Mouse (Mus musculus): ENCODE results near the gene Tmem9b. TPM values are rescaled to one million over a fixed set of nuclear protein-coding genes. Genes with fewer than 3 reads are reported as not detected.

Gene Tmem9b
- polyA plus RNA-seq, 1 experiment from 2014 or later: 21.4 TPM

DNA sequence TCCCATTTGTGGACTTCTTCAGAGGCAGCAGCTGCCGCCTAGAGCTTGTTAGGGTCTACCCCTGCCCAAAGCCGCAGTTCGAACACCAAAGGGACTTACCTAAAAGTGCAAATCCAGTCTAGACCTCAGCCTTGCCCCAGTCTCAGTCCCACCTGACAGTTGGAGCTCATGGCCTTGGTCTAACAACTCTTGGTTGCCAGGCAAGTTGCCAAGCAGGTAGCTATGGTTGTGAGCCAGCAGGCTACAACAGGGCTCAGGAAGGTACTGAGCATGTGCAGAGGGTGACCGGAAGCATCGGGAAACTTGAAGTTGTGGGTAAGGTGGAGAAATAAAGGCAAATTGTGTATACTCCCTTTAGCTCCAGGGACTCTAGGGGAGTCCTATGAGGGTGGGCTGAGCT lies 29.0 kb downstream of the Tmem9b start, which contains the start of gene BC051019:
TSS of gene BC051019 (minus strand) at position 154 of the 400 bp plus-strand sequence.
- Histone ChIP-seq H3K4me3 (ENCODE audit: low read depth, low read length) (no peak within 1 kb of the TSS), H3K36me3 (ENCODE audit: control insufficient read depth, insufficient read depth, low read length) (no peaks in the 10 kb centered on the region), H3K9me3 (ENCODE audit: control insufficient read depth, low read length) (no peaks in the 10 kb centered on the region), H3K4me2 (ENCODE audit: low read depth, severe bottlenecking) (no peak within 1 kb of the TSS), H3K9ac (ENCODE audit: low read length) (no peak within 1 kb of the TSS), H3K4me1 (ENCODE audit: control insufficient read depth, insufficient read depth, low read length) (no peaks in the 10 kb centered on the region), H3K27ac (replicated peaks; ENCODE audit: low read depth, low read length) (no peak within 1 kb of the TSS), H3K27me3 (ENCODE audit: control insufficient read depth, insufficient read depth, low read length) (no peaks in the 10 kb centered on the region)
- no peak for ATAC-seq (ENCODE audit: insufficient number of reproducible peaks, low FRiP score, low TSS enrichment, low read depth)
- WGBS: 91% methylated on average over 5 of the region's 5 CpGs
- no peak for DNase-seq (ENCODE audit: low spot score)

DNA sequence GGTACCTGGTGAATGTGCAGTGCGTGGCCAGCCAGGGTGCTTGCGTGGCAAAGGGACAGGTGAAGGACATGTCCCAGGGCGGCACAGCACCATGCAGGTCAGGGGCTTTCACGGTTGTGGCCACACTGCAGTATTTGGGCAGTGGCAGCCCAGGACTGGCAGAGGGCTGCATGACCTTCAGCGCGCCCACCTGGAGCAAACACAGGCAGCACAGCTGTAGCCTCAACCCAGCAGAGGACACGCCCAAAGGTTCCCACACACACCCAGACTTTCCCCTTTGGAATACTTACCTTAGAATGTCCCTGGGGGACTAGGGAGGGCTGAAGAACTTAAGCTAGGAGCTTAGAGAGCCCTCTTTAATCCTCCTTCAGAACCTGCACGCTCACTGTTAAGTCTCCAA lies 29.6 kb downstream of the Tmem9b start:
- ATAC-seq (ENCODE audit: insufficient number of reproducible peaks, low FRiP score, low TSS enrichment, low read depth): no peak

DNA sequence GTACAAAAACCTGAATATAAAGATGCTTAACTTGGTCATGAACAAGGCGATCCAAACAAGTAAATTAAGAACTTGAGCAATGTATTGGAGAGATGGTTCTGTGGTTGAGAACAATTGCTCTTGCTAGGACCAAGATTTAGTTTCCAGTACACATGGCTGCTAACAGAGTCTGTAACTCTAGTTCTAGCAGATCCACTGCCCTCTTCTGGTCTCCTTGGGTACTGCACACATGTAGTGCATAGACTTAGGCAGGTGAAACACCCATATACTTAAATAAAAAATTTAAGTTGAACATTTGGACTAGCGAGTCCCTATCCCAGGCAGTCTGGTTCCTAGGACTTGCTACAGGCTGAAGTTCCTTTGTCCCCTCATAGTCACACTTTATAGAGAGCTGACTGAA lies 30.1 kb downstream of the Tmem9b start:
- H3K27ac ChIP-seq (replicated peaks; ENCODE audit: low read depth, low read length): no peak overlapping the region
- no peak overlapping the region for H3K4me3 ChIP-seq (ENCODE audit: low read depth, low read length)
- WGBS: 91% methylated on average over 2 of the region's 2 CpGs
- H3K27me3 ChIP-seq (ENCODE audit: control insufficient read depth, insufficient read depth, low read length): no peaks in the 10 kb centered on the region
- no peak overlapping the region for H3K9ac ChIP-seq (ENCODE audit: low read length)
- peak; percentile 41 for DNase-seq (ENCODE audit: low spot score)
- no peaks in the 10 kb centered on the region for H3K36me3 ChIP-seq (ENCODE audit: control insufficient read depth, insufficient read depth, low read length)
- H3K4me2 ChIP-seq (ENCODE audit: low read depth, severe bottlenecking): no peak overlapping the region
- H3K9me3 ChIP-seq (ENCODE audit: control insufficient read depth, low read length): no peaks in the 10 kb centered on the region
- ATAC-seq (ENCODE audit: insufficient number of reproducible peaks, low FRiP score, low TSS enrichment, low read depth): no peak
- no peaks in the 10 kb centered on the region for H3K4me1 ChIP-seq (ENCODE audit: control insufficient read depth, insufficient read depth, low read length)

More for the DNA sequence above, 29.6 kb downstream of the Tmem9b start:
- Histone ChIP-seq H3K9me3 (ENCODE audit: control insufficient read depth, low read length) (no peaks in the 10 kb centered on the region), H3K4me2 (ENCODE audit: low read depth, severe bottlenecking) (no peak overlapping the region), H3K36me3 (ENCODE audit: control insufficient read depth, insufficient read depth, low read length) (no peaks in the 10 kb centered on the region), H3K4me1 (ENCODE audit: control insufficient read depth, insufficient read depth, low read length) (no peaks in the 10 kb centered on the region), H3K27ac (replicated peaks; ENCODE audit: low read depth, low read length) (no peak overlapping the region), H3K9ac (ENCODE audit: low read length) (no peak overlapping the region), H3K27me3 (ENCODE audit: control insufficient read depth, insufficient read depth, low read length) (no peaks in the 10 kb centered on the region), H3K4me3 (ENCODE audit: low read depth, low read length) (no peak overlapping the region)
- DNase-seq (ENCODE audit: low spot score): no peak
- WGBS: 92% methylated on average over 8 of the region's 8 CpGs

DNA sequence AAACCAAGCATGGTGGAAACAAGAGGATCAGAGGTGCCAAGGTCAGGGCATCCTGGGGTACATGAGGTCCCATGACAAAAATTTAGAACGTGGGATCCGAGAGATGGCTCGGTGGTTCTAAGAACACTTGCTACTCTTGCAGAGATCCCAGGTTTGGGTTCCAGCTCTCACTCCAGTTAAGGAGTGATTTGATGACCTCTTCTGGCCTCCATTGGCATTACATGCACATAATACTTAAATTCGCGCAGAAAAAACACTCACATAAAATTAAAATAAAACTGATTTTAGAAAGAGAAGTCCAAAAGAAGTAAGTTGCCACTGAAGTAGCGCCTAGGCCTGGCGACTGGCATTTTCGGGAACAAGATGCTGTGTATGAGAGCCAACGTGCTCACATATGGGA lies 33.4 kb downstream of the Tmem9b start:
- H3K4me2 ChIP-seq (ENCODE audit: low read depth, severe bottlenecking): no peak overlapping the region
- no peak overlapping the region for H3K9ac ChIP-seq (ENCODE audit: low read length)
- no peak overlapping the region for H3K27ac ChIP-seq (replicated peaks; ENCODE audit: low read depth, low read length)
- WGBS: 66% methylated on average over 9 of the region's 9 CpGs
- DNase-seq (ENCODE audit: low spot score) (peak; percentile 42), ATAC-seq (ENCODE audit: insufficient number of reproducible peaks, low FRiP score, low TSS enrichment, low read depth) (no peak)
- no peaks in the 10 kb centered on the region for H3K4me1 ChIP-seq (ENCODE audit: control insufficient read depth, insufficient read depth, low read length)
- H3K9me3 ChIP-seq (ENCODE audit: control insufficient read depth, low read length): no peaks in the 10 kb centered on the region
- H3K27me3 ChIP-seq (ENCODE audit: control insufficient read depth, insufficient read depth, low read length): no peaks in the 10 kb centered on the region
- no peak overlapping the region for H3K4me3 ChIP-seq (ENCODE audit: low read depth, low read length)
- H3K36me3 ChIP-seq (ENCODE audit: control insufficient read depth, insufficient read depth, low read length): no peaks in the 10 kb centered on the region

DNA sequence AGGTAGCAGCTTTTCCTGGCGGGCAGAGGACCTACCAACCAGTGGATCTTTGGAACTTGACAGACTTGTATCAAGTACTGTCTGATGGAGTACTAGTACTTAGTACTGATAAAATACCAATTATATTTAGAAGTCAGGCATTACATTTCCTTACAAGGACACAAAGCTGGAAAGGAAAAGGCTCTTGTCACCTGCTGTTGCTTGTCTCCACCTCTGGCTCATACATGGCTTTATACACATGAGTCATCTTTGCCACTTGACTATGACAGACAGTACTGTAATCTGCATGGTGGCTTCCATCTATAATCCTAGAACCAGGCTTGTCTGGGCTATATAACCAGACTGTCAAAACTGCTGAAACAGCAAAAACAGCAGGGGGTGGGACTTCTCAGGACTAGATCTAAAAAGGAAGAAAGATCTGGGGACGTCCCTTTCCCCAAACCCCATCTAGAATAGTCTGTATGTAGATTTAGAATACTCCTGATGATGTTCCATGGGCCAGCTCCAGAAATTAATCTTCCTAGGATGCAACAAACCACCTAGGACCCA lies 39.2 kb downstream of the Tmem9b start:
- Histone ChIP-seq H3K9me3 (ENCODE audit: control insufficient read depth, low read length) (no peaks in the 10 kb centered on the region), H3K4me3 (ENCODE audit: low read depth, low read length) (no peak overlapping the region), H3K4me2 (ENCODE audit: low read depth, severe bottlenecking) (no peak overlapping the region), H3K36me3 (ENCODE audit: control insufficient read depth, insufficient read depth, low read length) (0 out of 2 replicates have a peak, but pooled peaks cover 2% of the 10 kb centered on the region), H3K27ac (replicated peaks; ENCODE audit: low read depth, low read length) (no peak overlapping the region), H3K27me3 (ENCODE audit: control insufficient read depth, insufficient read depth, low read length) (no peaks in the 10 kb centered on the region), H3K9ac (ENCODE audit: low read length) (no peak overlapping the region), H3K4me1 (ENCODE audit: control insufficient read depth, insufficient read depth, low read length) (no peaks in the 10 kb centered on the region)
- DNase-seq (ENCODE audit: low spot score): no peak
- WGBS: 89% methylated on average over 2 of the region's 2 CpGs
- no peak for ATAC-seq (ENCODE audit: insufficient number of reproducible peaks, low FRiP score, low TSS enrichment, low read depth)

DNA sequence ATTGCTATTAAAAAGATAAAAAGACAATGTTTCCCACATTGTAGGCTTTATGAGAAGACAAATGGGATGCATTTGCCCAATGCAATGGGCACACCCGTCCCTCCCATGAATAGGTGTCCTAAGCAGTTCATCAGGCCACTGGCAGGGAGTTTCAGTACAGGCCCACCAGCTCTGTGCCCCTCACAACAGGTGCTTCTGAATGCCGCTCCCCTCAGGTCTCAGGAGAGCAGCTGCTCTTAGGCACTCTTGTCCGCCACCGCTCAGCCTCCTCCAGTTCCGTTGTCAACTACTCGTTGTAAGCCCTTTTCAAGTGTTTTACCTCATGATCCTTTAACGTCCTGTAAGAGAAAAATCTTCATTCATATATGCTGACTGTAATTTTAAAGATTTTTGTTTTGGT lies 40.5 kb downstream of the Tmem9b start:
- DNase-seq (ENCODE audit: low spot score): no peak

DNA sequence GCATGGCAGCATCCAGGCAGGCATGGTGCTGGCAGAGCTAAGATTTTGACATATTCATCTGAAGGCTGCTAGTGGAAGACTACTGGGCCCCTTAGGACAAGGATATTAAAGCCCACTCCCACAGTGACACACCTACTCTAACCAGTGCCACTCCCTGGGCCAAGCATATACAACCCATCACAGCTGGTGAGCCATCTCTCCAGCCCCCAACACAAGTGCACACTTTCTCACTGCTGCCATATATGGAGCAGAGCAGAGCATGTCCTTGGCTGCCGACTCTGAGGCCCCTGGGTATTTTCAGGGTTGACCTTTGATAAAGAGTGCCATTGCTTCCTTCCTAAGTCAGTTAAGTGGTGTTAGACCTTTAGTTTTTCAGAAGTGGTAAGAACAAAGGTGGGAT lies 42.6 kb downstream of the Tmem9b start:
- no peak overlapping the region for H3K4me2 ChIP-seq (ENCODE audit: low read depth, severe bottlenecking)
- H3K36me3 ChIP-seq (ENCODE audit: control insufficient read depth, insufficient read depth, low read length): 0 out of 2 replicates have a peak, but pooled peaks cover 2% of the 10 kb centered on the region
- H3K9me3 ChIP-seq (ENCODE audit: control insufficient read depth, low read length): no peaks in the 10 kb centered on the region
- 88% methylated on average over 1 of the region's 1 CpGs for WGBS
- no peak overlapping the region for H3K27ac ChIP-seq (replicated peaks; ENCODE audit: low read depth, low read length)
- no peaks in the 10 kb centered on the region for H3K4me1 ChIP-seq (ENCODE audit: control insufficient read depth, insufficient read depth, low read length)
- DNase-seq (ENCODE audit: low spot score) (no peak), ATAC-seq (ENCODE audit: insufficient number of reproducible peaks, low FRiP score, low TSS enrichment, low read depth) (no peak)
- H3K27me3 ChIP-seq (ENCODE audit: control insufficient read depth, insufficient read depth, low read length): no peaks in the 10 kb centered on the region
- H3K4me3 ChIP-seq (ENCODE audit: low read depth, low read length): no peak overlapping the region
- H3K9ac ChIP-seq (ENCODE audit: low read length): no peak overlapping the region

More for the DNA sequence above, 40.5 kb downstream of the Tmem9b start:
- H3K27me3 ChIP-seq (ENCODE audit: control insufficient read depth, insufficient read depth, low read length): no peaks in the 10 kb centered on the region
- no peaks in the 10 kb centered on the region for H3K4me1 ChIP-seq (ENCODE audit: control insufficient read depth, insufficient read depth, low read length)
- no peak overlapping the region for H3K27ac ChIP-seq (replicated peaks; ENCODE audit: low read depth, low read length)
- no peak for ATAC-seq (ENCODE audit: insufficient number of reproducible peaks, low FRiP score, low TSS enrichment, low read depth)
- 0 out of 2 replicates have a peak, but pooled peaks cover 2% of the 10 kb centered on the region for H3K36me3 ChIP-seq (ENCODE audit: control insufficient read depth, insufficient read depth, low read length)
- no peak overlapping the region for H3K9ac ChIP-seq (ENCODE audit: low read length)
- no peak overlapping the region for H3K4me2 ChIP-seq (ENCODE audit: low read depth, severe bottlenecking)
- H3K4me3 ChIP-seq (ENCODE audit: low read depth, low read length): no peak overlapping the region
- WGBS: 87% methylated on average over 7 of the region's 7 CpGs
- no peaks in the 10 kb centered on the region for H3K9me3 ChIP-seq (ENCODE audit: control insufficient read depth, low read length)

DNA sequence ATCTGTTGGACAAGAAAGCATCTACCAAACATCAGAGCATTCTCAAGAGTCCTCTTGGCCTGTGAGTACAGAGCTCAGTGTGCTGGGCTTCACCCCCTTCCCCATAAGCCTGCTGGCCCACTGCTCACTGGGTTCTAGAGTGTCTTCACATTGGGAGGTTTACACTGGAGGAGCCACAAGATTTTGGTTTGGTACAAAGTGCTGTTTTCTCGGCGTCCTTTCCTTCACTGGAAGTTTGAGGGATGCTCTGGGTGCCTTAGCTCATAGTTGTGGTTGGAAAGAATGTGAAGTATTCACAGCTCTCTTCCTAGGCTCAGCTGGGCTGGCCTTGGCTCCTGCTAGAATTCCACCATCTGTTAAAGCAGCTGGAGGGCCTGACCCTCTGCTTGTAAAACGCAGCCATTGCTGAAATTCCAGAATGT lies 43.7 kb downstream of the Tmem9b start:
- 67% methylated on average over 3 of the region's 3 CpGs for WGBS
- DNase-seq (ENCODE audit: low spot score) (no peak), ATAC-seq (ENCODE audit: insufficient number of reproducible peaks, low FRiP score, low TSS enrichment, low read depth) (no peak)
- H3K27me3 ChIP-seq (ENCODE audit: control insufficient read depth, insufficient read depth, low read length): no peaks in the 10 kb centered on the region
- no peak overlapping the region for H3K9ac ChIP-seq (ENCODE audit: low read length)
- no peaks in the 10 kb centered on the region for H3K4me1 ChIP-seq (ENCODE audit: control insufficient read depth, insufficient read depth, low read length)
- H3K36me3 ChIP-seq (ENCODE audit: control insufficient read depth, insufficient read depth, low read length): 0 out of 2 replicates have a peak, but pooled peaks cover 2% of the 10 kb centered on the region
- H3K4me3 ChIP-seq (ENCODE audit: low read depth, low read length): no peak overlapping the region
- H3K27ac ChIP-seq (replicated peaks; ENCODE audit: low read depth, low read length): no peak overlapping the region
- no peak overlapping the region for H3K4me2 ChIP-seq (ENCODE audit: low read depth, severe bottlenecking)
- H3K9me3 ChIP-seq (ENCODE audit: control insufficient read depth, low read length): no peaks in the 10 kb centered on the region
